Mouse (Mus musculus): ENCODE data around the gene Coq3. TPM values are rescaled to one million over a fixed set of nuclear protein-coding genes. Genes with fewer than 3 reads are reported as not detected.

Gene Coq3
- total RNA-seq, 2 experiments from 2014 or later: 38.2 to 39.1 TPM

Other genes starting within 250 kb of the Coq3 start
- not detected for gene Prdm13, start 193.7 kb upstream of the Coq3 start, total RNA-seq (2021)
- 10 to 100 TPM; 12.5 to 12.6 TPM for gene Ccnc, start 152.0 kb upstream of the Coq3 start, total RNA-seq (2021)
- 10 to 100 TPM; 10.1 to 14.8 TPM for gene Usp45, start 112.5 kb upstream of the Coq3 start, total RNA-seq (2021)
- 10 to 100 TPM; 14.6 to 16.9 TPM for gene Tstd3, start 112.5 kb upstream of the Coq3 start, total RNA-seq (2021)
- gene Pnisr, start 32.1 kb upstream of the Coq3 start, total RNA-seq (2021): 10 to 100 TPM; 26.3 to 33.0 TPM
- under 1 TPM; 0.73 to 1.00 TPM for gene Faxc, start 51.7 kb downstream of the Coq3 start, total RNA-seq (2021)

All from heart, postnatal 36 days (tissue).